Mouse (Mus musculus) neural tube, embryonic 10.5 days (tissue): ENCODE results near the gene Olfr1394.
"Not testable (repeated sequence)": the region's sequence is repeated elsewhere in the genome, so short reads cannot be mapped to it uniquely, and the experiment has no call there.

ENCODE experiments used
- DNase-seq: peaks from one replicate; pipeline ENCODE4 v3.0.0-alpha.2; 2017; ENCODE audit warnings: low spot score; ENCODE audit errors: extremely low spot score

Olfr1394 gene

DNA sequence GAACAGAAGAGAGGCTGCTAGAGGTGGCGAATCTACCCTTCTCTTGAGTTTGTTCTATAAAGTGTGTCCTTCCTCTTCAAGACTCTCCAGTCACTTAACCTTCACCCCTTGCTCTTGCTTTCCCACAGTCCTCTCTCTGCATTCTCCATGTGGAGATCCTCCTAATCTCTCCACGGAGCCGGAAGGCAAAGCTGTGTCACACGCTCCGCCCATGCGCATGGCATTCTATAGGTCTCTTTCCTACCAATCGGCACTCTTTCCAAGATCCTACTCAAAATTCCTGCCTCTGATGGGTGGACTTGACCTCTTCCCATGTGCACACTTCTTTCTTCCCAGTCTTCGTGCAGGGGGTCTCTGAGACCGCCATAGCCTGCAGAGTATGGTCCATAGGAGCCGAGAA, 33.5 kb downstream of the Olfr1394 start:
- DNase-seq: no peak

DNA sequence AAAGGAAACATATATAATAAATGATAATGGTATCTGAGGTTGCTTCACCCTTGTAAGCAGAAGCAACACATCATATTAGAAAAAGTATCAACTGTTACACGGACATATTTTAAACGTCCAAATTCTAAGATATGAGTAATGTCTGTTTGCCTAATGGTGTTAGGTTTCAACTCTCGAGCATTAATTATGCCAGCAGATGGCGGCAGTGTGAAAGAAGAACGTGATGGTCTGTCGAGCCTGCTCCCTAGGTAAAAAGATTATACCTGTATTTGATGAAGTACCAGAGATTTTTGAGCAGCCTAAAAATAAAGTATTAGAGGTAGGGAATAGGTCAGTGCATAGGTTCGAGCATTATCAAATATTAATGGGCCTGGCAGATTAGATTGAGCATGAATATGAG, 35.6 kb downstream of the Olfr1394 start:
- DNase-seq: peak; percentile 24

DNA sequence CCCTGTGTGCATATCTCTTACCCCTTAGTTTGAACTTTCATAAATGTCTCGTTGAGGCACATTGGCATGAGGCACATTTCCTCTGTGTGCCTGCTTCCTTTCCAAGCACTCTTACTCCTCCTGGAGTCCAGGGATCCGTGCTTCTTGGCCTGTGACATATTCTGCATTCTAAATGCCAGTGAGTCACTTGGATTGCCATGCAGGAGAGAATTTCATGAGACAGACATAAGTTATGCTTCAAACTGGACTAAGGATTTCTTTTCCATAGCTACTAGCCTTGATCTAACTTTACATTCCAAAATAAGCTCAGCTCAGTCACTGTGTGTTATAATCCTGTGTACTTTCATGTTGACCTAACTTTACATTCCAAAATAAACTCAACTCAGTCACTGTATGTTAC, 36.9 kb downstream of the Olfr1394 start:
- DNase-seq: no peak

DNA sequence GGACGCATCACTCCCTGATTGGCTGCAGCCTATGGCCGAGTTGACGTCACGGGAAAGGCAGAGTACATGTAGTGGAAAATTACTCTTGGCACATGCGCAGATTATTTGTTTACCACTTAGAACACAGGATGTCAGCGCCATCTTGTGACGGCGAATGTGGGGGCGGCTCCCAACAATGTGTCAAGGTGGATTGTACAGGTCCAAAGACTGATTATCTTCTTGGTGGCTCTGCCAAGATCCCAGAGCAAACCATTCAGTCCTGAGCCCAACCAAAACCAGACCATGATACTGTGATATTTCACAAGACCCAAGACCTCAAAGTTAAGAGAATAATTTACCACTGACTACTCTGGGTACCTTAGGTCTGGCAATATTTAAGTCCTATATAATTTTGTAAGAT, 40.6 kb downstream of the Olfr1394 start:
- DNase-seq: not testable (repeated sequence)

DNA sequence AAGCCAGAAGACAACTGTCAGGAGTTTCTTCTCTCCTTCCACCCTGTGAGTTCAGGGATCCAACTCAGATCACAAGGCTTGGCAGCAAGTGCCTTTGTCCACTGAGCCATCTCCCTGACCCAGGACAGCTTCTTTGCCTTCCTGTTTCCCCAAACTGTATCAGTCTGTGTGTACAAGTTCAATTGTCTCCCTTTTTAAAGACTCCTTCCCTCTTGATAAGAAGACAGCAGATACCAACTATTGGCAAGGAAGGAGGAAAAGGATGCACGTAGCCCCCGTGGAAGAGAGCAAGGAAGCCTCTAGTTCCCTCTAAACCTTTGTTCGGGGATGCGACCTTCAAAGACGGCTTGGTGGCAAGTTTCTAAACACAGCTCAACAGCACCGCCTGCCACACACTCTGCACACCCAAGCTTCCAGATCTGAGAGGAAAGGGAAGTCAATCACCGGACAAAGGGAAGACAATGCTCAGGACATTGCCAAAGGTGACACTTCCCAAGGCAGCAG, 41.7 kb downstream of the Olfr1394 start:
- no peak for DNase-seq

DNA sequence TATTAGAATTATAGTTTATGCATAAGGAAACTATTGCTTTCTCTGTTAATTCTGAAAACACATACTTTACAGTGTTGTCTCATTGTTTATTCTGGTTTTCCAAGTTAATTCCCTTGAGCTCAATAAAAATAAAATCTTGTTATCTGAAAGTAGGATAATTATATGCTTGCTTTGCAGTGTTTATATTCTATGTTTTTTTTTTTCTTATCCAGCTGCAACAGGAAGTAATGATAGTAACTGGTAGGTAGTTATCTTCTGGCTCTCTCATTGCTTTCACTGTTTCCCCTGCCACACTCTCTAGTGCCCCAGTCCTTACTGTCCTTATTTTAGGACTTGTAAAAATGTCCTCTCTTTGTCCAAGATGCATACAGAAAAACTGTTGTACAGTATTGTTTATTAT, 46.5 kb downstream of the Olfr1394 start:
- no peak for DNase-seq

DNA sequence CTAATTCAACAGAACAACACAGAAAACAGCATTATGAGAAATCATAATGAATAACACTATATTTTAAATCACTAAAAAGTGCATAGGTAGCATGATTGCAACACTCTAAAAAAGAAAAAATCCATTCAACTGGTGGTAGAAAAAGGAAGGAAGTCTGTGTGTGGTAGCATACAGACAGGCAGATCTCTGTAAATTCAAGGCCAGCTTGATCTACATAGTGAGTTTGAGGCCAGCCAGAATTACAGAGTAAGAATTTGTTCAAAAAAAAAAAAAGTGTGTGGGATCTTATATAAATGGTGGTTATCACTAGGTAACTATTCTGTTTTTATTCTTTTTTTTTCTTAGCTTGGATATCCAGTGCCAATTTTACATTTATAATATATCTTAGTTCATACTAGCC, 47.0 kb downstream of the Olfr1394 start:
- DNase-seq: no peak

DNA sequence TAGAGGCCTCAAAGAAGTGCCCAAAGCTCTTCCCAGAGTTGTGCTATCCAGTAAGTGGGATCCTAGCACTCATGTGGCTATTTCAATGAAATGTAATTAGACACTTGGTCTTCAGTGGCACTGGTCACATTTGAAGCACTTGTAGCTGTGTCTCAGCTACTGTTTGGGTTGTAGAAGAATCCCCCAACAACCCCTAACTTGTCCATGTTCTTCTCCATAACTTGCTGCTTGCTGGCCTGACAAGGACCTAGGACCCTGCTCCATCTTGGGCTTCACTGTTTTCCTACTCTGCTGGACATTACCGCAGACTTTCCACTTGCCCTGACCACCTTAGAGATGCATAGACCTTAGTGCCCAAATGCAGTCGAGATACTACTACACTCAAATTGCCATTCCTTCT, 47.9 kb downstream of the Olfr1394 start:
- DNase-seq: no peak

DNA sequence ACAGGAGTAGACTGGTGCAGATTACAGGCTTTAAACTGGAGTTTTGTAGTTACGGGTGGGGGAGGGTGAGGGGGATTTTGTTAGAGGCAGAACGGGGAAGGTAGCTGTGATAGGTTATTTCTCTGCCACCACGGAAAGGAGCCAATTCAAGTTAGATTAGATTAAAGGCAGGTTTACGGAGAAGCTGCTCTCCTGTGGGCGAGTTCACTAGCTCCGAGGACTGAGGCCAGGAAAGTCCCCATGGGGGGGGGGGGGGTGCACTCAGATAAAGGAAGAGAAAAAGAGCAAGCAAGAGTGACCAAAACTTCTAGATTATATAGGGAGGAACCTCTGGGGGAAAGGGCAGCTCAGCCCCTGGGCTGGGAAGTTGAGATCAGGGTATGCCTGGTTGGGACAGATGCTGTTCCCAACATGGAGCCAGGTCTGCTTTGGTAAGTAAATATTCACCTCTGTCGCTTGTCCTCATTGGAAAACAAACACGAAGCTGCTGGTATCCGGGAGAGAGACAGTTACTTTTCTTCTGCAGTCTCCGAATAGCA, 48.4 kb downstream of the Olfr1394 start:
- peak; percentile 53 for DNase-seq

DNA sequence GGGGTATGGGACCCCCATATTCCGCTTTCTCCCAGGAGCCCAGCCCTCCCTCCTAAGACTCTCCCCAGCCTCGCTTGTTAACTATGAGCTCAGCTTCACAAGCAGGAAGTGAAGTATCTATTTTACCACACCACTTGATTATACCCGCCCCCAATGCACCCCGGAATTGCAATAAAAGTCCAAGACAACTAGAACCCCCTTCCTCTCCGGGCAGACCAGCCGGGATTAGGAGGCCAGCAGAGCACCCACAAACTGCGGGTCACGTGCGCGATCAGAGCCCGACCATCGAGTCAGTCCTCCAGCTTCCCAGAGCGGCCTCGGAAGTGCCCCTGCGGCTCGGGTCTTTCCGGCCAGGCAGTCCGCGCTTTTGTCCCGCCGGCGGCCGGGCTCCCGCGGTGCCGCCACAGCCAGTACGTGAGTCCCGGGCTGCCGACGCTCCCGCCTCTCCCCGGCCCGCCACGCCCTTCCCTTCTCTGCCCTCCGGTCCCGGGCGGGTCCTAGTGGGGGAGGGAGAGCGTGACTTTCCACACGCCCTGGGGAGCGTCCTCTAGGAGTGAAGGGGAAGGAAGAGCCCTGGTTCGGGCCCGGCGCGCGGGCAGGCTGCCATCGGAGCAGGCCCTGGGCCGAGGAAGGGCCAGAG, 49.1 kb downstream of the Olfr1394 start, which contains the start of gene Zfp62:
Gene Zfp62, plus strand, starts transcription at position 164 of the 640 bp plus-strand sequence.
- DNase-seq: peak; percentile 95

DNA sequence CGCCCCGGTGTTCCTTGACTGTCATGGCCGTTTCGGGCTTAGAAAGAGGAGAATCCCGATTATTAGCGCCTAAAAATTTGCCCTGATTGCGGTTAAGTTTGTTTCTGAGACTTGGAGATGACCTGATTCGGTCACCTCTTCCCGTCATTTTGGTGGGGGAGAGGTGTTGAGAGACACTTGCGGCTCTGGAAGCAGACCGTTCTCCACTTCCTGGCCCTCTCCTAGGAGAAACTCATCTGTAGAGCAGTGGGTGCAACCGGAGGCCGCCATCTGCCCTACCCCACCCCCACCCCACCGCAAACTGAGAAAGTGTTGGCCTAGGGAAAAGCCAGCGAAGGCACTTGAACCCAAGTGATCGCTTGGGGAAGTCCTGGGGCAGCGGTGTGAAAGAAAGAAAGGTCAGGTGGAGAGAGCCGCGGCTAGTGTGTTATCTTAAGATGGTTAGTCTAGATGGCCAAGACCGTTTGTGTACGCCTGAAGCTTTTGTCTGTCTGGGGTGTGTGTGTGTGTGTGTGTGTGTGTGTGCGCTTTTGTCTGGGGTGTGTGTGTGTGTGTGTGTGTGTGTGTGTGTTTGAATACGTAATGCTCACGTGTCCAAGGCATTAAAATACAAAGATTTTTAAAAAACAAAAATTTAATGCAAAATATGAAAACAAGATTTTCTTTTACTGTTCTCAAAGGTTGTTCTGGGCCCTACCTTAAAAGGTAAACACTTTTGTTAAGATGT, 49.8 kb downstream of the Olfr1394 start:
- peak; percentile 73 for DNase-seq

DNA sequence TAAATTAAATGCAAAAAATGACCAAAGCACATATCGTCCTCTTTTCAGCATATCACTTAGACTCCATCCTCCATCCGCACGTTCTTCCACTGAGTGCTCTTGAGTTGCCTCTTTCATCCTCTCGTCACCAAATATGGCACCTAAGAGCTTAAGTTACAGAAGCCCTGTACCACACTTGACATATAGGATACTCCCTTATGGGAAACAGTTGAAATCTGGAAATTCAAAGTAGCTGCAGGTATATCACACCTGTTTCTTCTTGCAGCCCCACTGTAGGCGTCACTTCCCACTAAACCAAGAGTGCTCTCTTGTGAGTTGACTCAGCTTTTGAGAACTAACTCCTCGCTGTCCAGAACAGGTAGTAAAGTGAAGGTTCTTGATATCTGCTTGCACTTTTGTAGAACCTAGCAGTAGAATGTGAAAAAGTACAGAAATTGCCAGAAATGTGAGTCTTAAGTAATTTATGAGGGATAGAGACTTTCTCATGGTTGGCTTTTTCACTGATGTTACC, 51.0 kb downstream of the Olfr1394 start:
- no peak for DNase-seq

DNA sequence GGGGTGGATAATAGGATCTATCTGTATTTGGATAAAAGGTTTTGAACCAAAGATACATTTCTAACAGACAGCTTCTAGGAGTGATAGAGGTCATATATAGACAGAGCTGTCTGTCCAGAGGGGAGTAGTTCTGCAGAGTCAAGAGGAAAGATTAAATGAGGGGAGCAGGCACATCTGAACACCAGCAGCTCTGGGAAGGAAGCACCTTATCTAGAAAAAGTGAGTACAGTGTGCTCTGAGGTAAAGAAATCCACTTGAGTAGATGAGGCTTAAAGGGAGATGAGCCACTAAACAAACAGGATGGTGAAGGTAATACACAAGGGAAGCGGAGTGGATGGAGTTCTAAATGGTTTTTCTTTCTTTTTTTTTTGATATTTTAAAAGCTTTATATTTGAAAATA, 53.3 kb downstream of the Olfr1394 start:
- no peak for DNase-seq
